Mouse (Mus musculus) liver, embryonic 12.5 days (tissue): ENCODE results near the gene Vmn1r100. TPM values are rescaled to one million over a fixed set of nuclear protein-coding genes. Genes with fewer than 3 reads are reported as not detected.
"Not testable (repeated sequence)": the region's sequence is repeated elsewhere in the genome, so short reads cannot be mapped to it uniquely, and the experiment has no call there.

Source experiments
- ATAC-seq: fragments of 200-750 bp; cut with Nextera tagmentation; 2 replicates; pipeline ENCODE4 v1.8.0; 2017; ENCODE audit warnings: moderate number of reproducible peaks, mild to moderate bottlenecking, moderate library complexity
- H3K27ac ChIP-seq: fragments of 300-500 bp; sonication (generic); 2 replicates; pipeline ENCODE4 v1.5.1; 2016; ENCODE audit warnings: mild to moderate bottlenecking
- H3K27me3 ChIP-seq: fragments of 300-500 bp; sonication (generic); replicated peaks from 2 replicates; pipeline ENCODE4 v1.6.1; 2016; ENCODE audit warnings: mild to moderate bottlenecking, moderate library complexity
- H3K36me3 ChIP-seq: fragments of 300-500 bp; sonication (generic); 2 replicates; pipeline ENCODE4 v1.6.1; 2016; ENCODE audit warnings: mild to moderate bottlenecking, moderate library complexity
- H3K4me1 ChIP-seq: fragments of 300-500 bp; sonication (generic); 2 replicates; pipeline ENCODE4 v1.6.1; 2016
- H3K4me2 ChIP-seq: fragments of 300-500 bp; sonication (generic); 2 replicates; pipeline ENCODE4 v1.6.1; 2016; ENCODE audit warnings: mild to moderate bottlenecking, moderate library complexity
- H3K4me3 ChIP-seq: fragments of 300-500 bp; sonication (generic); 2 replicates; pipeline ENCODE4 v1.5.1; 2016; ENCODE audit warnings: mild to moderate bottlenecking, moderate library complexity
- H3K9ac ChIP-seq: fragments of 300-500 bp; sonication (generic); 2 replicates; pipeline ENCODE4 v1.6.1; 2016; ENCODE audit warnings: mild to moderate bottlenecking, moderate library complexity
- H3K9me3 ChIP-seq: fragments of 300-500 bp; sonication (generic); replicated peaks from 2 replicates; pipeline ENCODE4 v1.6.1; 2016; ENCODE audit warnings: mild to moderate bottlenecking, moderate library complexity
- WGBS: fragments of 180-500 bp; shearing (Covaris S2); methylation state at CpG from one replicate; pipeline ENCODE4 v1.1.7; 2016; ENCODE audit not compliant: insufficient replicate concordance; 5-methylcytosine and 5-hydroxymethylcytosine counted together
- polyA plus RNA-seq: library from polyadenylated mRNA; unstranded; fragments of >200 nt; fragmentation: Nextera tagmentation; extraction: Ambion mirVana; gene quantifications from 2 replicates; pipeline ENCODE4 v1.2.1, GENCODE M21; 2016

Gene Vmn1r100
- polyA plus RNA-seq = not detected in 2 replicates

DNA sequence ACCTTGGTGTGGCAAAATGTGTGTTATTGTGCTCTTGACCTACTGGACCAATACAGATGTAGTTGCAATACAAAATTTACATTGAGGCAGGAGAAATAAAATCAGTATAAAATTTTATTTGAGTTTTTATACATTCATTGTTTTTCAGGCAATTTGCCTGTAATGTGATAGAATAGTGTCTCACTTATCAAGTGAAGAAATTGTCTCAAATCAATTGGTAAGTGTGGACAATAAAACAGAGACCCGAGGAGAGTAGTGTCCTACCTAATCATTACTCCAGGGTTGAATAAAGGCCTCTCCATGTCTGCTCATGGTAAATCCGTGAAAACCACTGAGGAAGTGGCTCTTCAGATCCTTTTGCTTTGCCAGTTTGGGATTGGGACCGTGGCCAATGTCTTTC is at the start of gene Vmn1r100:
Gene Vmn1r100, plus strand, starts transcription at position 301 of the 400 bp plus-strand sequence.
- H3K4me1 ChIP-seq, H3K9me3 ChIP-seq, ATAC-seq, H3K36me3 ChIP-seq, H3K27ac ChIP-seq, H3K9ac ChIP-seq, H3K4me3 ChIP-seq, H3K4me2 ChIP-seq, H3K27me3 ChIP-seq: not testable (repeated sequence)
- no CpG with 5 or more reads among the region's 3 CpGs for WGBS

- H3K4me2 ChIP-seq, H3K4me3 ChIP-seq, ATAC-seq, H3K9ac ChIP-seq, H3K4me1 ChIP-seq, H3K36me3 ChIP-seq, H3K9me3 ChIP-seq, H3K27ac ChIP-seq, H3K27me3 ChIP-seq: not testable (repeated sequence)
- no CpG with 5 or more reads among the region's 1 CpGs for WGBS
These were observed 42.4 kb upstream of the Vmn1r100 start, which contains the start of gene Gm5728 for GRCm38 (mm10) chr7:20375310-20375709. Gm5728 (minus strand) TSS chr7:20375410.

DNA sequence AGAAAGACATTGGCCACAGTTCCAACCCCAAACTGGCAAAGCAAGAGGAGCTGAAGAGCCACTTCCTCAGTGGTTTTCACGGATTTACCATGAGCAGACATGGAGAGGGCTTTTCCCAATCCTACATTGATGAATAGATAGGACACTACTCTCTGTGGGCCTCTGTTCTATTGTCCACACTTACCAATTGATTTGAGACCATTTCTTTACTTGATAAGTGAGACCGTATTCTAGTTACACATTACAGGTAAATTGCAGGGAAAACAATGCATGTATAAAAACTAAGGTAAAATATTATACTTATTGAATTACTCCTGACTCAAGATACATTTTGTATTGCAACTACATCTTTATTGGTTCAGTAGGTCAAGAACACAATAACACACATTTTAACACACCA is 24.8 kb downstream of the Vmn1r100 start, which contains the start of gene Vmn1r101:
Gene Vmn1r101, minus strand, starts transcription at position 101 of the 400 bp plus-strand sequence.
- not testable (repeated sequence) for H3K27ac ChIP-seq, H3K9me3 ChIP-seq, H3K4me3 ChIP-seq, H3K27me3 ChIP-seq, ATAC-seq, H3K4me2 ChIP-seq, H3K4me1 ChIP-seq, H3K36me3 ChIP-seq, H3K9ac ChIP-seq
- no CpG with 5 or more reads among the region's 2 CpGs for WGBS

Other genes starting within 250 kb of the Vmn1r100 start
- not detected in 2 replicates for gene Vmn1r94, start 249.6 kb upstream of the Vmn1r100 start, polyA plus RNA-seq
- gene Vmn1r95, start 224.2 kb upstream of the Vmn1r100 start, polyA plus RNA-seq = not detected in 2 replicates
- not detected in 2 replicates for gene Gm6164, start 212.3 kb upstream of the Vmn1r100 start, polyA plus RNA-seq
- gene Gm4498, start 184.1 kb upstream of the Vmn1r100 start, polyA plus RNA-seq = not detected in 2 replicates
- gene Gm5890, start 155.1 kb upstream of the Vmn1r100 start, polyA plus RNA-seq = not detected in 2 replicates
- not detected in 2 replicates for gene Gm4133, start 83.9 kb upstream of the Vmn1r100 start, polyA plus RNA-seq
- gene Gm5728, start 42.5 kb upstream of the Vmn1r100 start, polyA plus RNA-seq = not detected in 2 replicates
- not detected in 2 replicates for gene Vmn1r101, start 24.7 kb downstream of the Vmn1r100 start, polyA plus RNA-seq
- not detected in 2 replicates for gene Gm10670, start 57.0 kb downstream of the Vmn1r100 start, polyA plus RNA-seq
- not detected in 2 replicates for gene Vmn1r103, start 92.6 kb downstream of the Vmn1r100 start, polyA plus RNA-seq
- not detected in 2 replicates for gene Vmn1r104, start 115.9 kb downstream of the Vmn1r100 start, polyA plus RNA-seq
- not detected in 2 replicates for gene Gm5726, start 127.8 kb downstream of the Vmn1r100 start, polyA plus RNA-seq
- not detected in 2 replicates for gene Gm4141, start 158.3 kb downstream of the Vmn1r100 start, polyA plus RNA-seq
- gene Gm4513, start 181.1 kb downstream of the Vmn1r100 start, polyA plus RNA-seq = not detected in 2 replicates